Mouse (Mus musculus) kidney, embryonic 16.5 days (tissue): ENCODE data around the gene Btbd6. TPM values are rescaled to one million over a fixed set of nuclear protein-coding genes. Genes with fewer than 3 reads are reported as not detected.

Experiments
- ATAC-seq: fragments of 200-750 bp; cut with Nextera tagmentation; 2 replicates; pipeline ENCODE4 v1.8.0; 2017; ENCODE audit warnings: moderate TSS enrichment; ENCODE audit not compliant: low FRiP score, low TSS enrichment
- H3K27ac ChIP-seq: fragments of 300-500 bp; sonication (generic); 2 replicates; pipeline ENCODE4 v1.5.1; 2014; ENCODE audit warnings: low read length
- H3K27me3 ChIP-seq: fragments of 300-500 bp; sonication (generic); 2 replicates; pipeline ENCODE4 v1.6.1; 2014; ENCODE audit warnings: low read length, control low read depth, mixed read lengths; ENCODE audit not compliant: insufficient read depth
- H3K36me3 ChIP-seq: fragments of 300-500 bp; sonication (generic); 2 replicates; pipeline ENCODE4 v1.6.1; 2014; ENCODE audit warnings: low read length, control low read depth, mixed read lengths; ENCODE audit not compliant: insufficient read depth
- H3K4me1 ChIP-seq: fragments of 300-500 bp; sonication (generic); 2 replicates; pipeline ENCODE4 v1.6.1; 2014; ENCODE audit warnings: low read length, control low read depth, mixed read lengths; ENCODE audit not compliant: insufficient read depth
- H3K4me2 ChIP-seq: fragments of 300-500 bp; sonication (generic); replicated peaks from 2 replicates; pipeline ENCODE4 v1.6.1; 2014; ENCODE audit warnings: low read depth, low read length
- H3K4me3 ChIP-seq: fragments of 300-500 bp; sonication (generic); 2 replicates; pipeline ENCODE4 v1.5.1; 2014; ENCODE audit warnings: mild to moderate bottlenecking, low read length
- H3K9ac ChIP-seq: fragments of 300-500 bp; sonication (generic); replicated peaks from 2 replicates; pipeline ENCODE4 v1.6.1; 2014; ENCODE audit warnings: low read length
- H3K9me3 ChIP-seq: fragments of 300-500 bp; sonication (generic); 2 replicates; pipeline ENCODE4 v1.6.1; 2016; ENCODE audit warnings: low read length, control low read depth
- WGBS: fragments of 180-500 bp; shearing (Covaris S2); extraction: QIAGEN DNeasy Blood & Tissue Kit; methylation state at CpG from one replicate; pipeline ENCODE4 v1.1.7; 2014; 5-methylcytosine and 5-hydroxymethylcytosine counted together
- polyA plus RNA-seq: library from polyadenylated mRNA; unstranded; fragments of >200 nt; fragmentation: Nextera tagmentation; extraction: Ambion mirVana; gene quantifications from 2 replicates; pipeline ENCODE4 v1.2.1, GENCODE M21; 2015

Btbd6 gene
- polyA plus RNA-seq, 1 experiment from 2014 or later = 29.4 TPM

DNA sequence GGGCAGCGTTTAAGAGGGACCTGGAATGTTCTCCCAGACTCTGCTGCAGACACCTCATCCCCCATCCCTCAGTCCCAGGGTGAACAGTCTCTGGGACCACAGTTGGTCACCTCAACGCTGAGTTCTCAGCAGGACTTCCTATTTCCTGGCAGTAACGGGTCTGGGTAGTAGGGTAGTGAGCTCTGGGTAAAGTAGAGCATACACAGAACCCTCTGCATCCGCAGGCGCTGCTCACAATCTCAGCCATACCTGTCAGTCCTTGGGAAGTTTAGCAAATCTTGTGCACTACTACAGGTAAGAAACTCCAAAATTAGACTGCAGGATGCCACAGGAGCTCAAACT is 24.8 kb downstream of the Btbd6 start:
- Histone ChIP-seq H3K4me1 (peaks cover 26% of the 10 kb centered on the region), H3K9ac (peak overlapping the region; percentile 77), H3K27me3 (no peaks in the 10 kb centered on the region), H3K36me3 (peaks cover 10% of the 10 kb centered on the region; the same call in 1 of the 2 replicates), H3K9me3 (no peaks in the 10 kb centered on the region), H3K4me2 (peak overlapping the region; percentile 83), H3K27ac (peak overlapping the region; percentile 96), H3K4me3 (peak overlapping the region; percentile 93)
- 3% methylated on average over 5 of the region's 5 CpGs for WGBS
- no peak for ATAC-seq

- H3K4me2 ChIP-seq = no peak overlapping the region
- H3K36me3 ChIP-seq = no peaks in the 10 kb centered on the region
- H3K27me3 ChIP-seq = no peaks in the 10 kb centered on the region
- 40% methylated on average over 2 of the region's 2 CpGs for WGBS
- H3K9ac ChIP-seq = no peak overlapping the region
- no peak overlapping the region for H3K27ac ChIP-seq
- H3K4me1 ChIP-seq = peaks cover 26% of the 10 kb centered on the region
- H3K4me3 ChIP-seq = no peak overlapping the region
- H3K9me3 ChIP-seq = no peaks in the 10 kb centered on the region
- no peak for ATAC-seq
Observed at GRCm38 (mm10) chr12:113002667-113003066, 26.4 kb downstream of the Btbd6 start.

GRCm38 (mm10) chr12:113004011-113004410 is 27.7 kb downstream of the Btbd6 start:
- no peak overlapping the region for H3K4me3 ChIP-seq
- no peak overlapping the region for H3K27ac ChIP-seq
- no peak overlapping the region for H3K4me2 ChIP-seq
- H3K9me3 ChIP-seq = no peaks in the 10 kb centered on the region
- H3K36me3 ChIP-seq = no peaks in the 10 kb centered on the region
- H3K9ac ChIP-seq = no peak overlapping the region
- no peaks in the 10 kb centered on the region for H3K27me3 ChIP-seq
- no peak for ATAC-seq
- 46% methylated on average over 8 of the region's 8 CpGs for WGBS
- H3K4me1 ChIP-seq = peaks cover 15% of the 10 kb centered on the region

DNA sequence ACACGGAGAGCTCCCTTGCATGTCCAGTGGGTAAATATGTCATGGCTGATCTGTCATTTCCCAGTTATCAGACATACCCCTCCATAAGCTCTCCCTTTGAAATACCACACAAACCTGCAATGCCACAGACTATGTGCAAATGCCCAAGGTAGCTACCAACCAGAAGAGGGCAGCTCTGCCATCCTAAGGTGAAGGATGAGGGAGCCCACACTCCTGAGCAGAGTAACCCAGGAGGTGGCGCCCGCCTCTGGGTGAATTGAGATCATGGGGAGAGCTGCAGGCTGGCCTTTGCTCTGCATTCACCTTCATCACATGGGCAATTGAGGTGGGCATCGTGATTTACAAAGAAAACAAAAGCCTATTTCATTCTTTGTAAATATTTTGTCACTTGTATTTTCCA is 28.7 kb downstream of the Btbd6 start:
- WGBS = 25% methylated on average over 4 of the region's 4 CpGs
- Histone ChIP-seq H3K9ac (no peak overlapping the region), H3K9me3 (no peaks in the 10 kb centered on the region), H3K27ac (no peak overlapping the region), H3K36me3 (no peaks in the 10 kb centered on the region), H3K4me2 (no peak overlapping the region), H3K4me1 (peaks cover 11% of the 10 kb centered on the region), H3K4me3 (no peak overlapping the region), H3K27me3 (no peaks in the 10 kb centered on the region)
- no peak for ATAC-seq

DNA sequence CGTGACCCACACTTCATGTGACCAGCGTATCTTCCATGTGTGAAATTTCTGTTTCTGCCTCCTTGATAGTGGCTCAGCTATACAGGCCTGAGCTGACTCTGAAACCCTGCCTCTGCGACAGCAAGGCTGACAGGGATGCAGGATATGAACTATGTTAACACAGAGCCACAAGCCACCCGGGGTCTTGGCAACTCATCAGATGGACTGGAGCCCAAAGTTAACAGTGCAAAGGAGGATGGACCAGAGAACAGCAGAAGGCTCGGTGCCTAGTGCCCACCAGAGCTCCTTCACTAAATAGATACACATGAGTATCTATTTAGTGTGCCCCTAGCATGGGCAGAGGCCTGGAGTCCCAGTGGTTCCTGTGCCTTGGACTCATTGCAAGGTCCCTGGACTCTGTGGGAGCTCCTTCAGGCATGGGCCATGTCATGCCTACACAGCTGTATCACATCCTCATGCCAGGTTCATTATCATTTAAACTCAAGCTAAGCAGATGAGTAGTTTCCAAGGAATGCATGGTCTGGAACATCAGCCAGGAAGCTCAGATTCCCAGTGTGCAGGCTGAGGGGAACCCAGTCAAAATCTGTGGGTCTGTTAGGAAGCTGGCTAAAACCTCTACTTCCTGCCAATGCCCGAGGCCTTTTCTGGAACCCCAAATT is 35.5 kb downstream of the Btbd6 start:
- H3K9ac ChIP-seq = no peak overlapping the region
- no peak for ATAC-seq
- H3K36me3 ChIP-seq = no peaks in the 10 kb centered on the region
- no peaks in the 10 kb centered on the region for H3K9me3 ChIP-seq
- peaks cover 21% of the 10 kb centered on the region for H3K4me1 ChIP-seq
- H3K27ac ChIP-seq = no peak overlapping the region
- H3K4me2 ChIP-seq = no peak overlapping the region
- no peaks in the 10 kb centered on the region for H3K27me3 ChIP-seq
- H3K4me3 ChIP-seq = no peak overlapping the region
- 86% methylated on average over 6 of the region's 6 CpGs for WGBS

DNA sequence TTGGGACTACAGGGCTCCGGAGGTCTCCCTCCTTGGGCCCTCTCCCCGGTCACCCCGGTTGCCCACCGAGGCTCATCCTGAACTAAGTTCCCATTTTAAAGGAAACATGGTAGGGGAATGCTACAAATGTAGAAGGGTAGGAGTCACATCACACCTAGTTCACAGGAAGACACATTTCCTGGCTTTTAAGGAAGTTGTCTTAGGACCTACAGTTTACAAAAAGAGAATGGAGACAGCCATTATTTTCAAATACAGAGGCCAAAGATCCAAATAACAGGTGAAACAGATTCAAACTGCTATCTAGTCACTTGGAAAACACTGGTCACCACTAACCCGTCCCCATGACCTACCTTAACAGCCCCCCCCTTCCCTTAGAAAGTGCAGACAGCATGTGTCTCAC is 36.2 kb downstream of the Btbd6 start:
- no peak overlapping the region; the same call in 1 of the 2 replicates for H3K27ac ChIP-seq

GRCm38 (mm10) chr12:113013021-113013491 is 36.8 kb downstream of the Btbd6 start:
- WGBS = 74% methylated on average over 3 of the region's 3 CpGs
- H3K4me2 ChIP-seq = peak overlapping the region; percentile 62; the same call in 1 of the 2 replicates
- H3K4me3 ChIP-seq = no peak overlapping the region
- H3K4me1 ChIP-seq = peaks cover 28% of the 10 kb centered on the region
- H3K36me3 ChIP-seq = no peaks in the 10 kb centered on the region
- peak overlapping the region; percentile 78 for H3K9ac ChIP-seq
- ATAC-seq = no peak
- H3K27me3 ChIP-seq = no peaks in the 10 kb centered on the region
- peak overlapping the region; percentile 88 for H3K27ac ChIP-seq
- H3K9me3 ChIP-seq = no peaks in the 10 kb centered on the region

More for the DNA sequence above, 36.2 kb downstream of the Btbd6 start:
- Histone ChIP-seq H3K4me2 (no peak overlapping the region), H3K36me3 (no peaks in the 10 kb centered on the region), H3K9me3 (no peaks in the 10 kb centered on the region), H3K4me3 (no peak overlapping the region), H3K9ac (no peak overlapping the region), H3K27me3 (no peaks in the 10 kb centered on the region), H3K4me1 (peaks cover 28% of the 10 kb centered on the region)
- no peak for ATAC-seq
- WGBS = 87% methylated on average over 5 of the region's 5 CpGs

DNA sequence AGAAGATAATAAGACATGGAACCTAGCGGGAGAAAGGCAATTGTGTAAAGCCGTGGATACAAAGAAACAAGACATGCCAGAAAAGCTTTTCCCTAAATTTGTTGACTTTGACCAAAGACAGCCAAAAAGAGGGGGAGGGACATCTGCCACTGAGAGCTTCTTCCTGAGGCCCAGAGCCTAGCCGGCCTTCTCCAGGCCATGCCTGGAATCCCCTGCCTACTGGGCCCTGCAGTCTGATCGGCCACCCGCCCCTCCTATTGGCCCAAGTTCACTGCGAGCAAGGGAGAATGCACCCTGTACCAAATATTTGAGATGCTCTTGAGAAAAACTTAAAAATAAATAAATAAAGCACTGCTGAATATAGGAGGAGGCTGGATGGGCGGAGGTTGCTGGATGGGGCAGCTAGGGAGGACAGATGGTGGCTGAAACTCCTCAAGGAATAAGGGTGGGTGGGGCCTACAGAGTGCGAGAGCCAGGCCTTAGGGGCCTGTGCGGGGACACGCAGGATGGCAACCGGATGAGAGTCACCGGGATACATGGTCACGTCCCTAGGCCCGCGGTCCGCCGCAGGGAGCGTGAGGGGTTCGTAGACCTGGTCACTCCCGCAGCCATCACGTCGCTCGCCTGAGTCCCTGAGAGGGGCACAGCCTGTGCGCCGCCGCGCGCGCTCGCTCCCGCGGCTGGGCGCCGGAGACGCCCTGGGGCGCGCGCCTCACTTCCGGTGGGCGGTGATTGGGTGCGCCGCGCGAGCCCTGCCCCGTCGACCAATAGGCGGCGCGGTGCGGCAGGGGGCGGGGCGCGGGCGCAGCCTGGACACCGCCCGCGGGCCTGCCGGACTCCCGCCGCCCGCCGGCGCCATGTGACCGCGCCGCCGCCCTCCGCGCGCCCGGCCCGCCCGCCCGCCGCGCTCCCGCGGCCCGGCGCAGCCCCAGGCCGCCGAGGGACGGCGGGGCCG is 37.6 kb downstream of the Btbd6 start, which contains the start of gene Pacs2:
Gene Pacs2 (plus strand): TSS at position 905 of the 955 bp plus-strand sequence.
- peak; percentile 95 for ATAC-seq
- WGBS = 3% methylated on average over 84 of the region's 85 CpGs

DNA sequence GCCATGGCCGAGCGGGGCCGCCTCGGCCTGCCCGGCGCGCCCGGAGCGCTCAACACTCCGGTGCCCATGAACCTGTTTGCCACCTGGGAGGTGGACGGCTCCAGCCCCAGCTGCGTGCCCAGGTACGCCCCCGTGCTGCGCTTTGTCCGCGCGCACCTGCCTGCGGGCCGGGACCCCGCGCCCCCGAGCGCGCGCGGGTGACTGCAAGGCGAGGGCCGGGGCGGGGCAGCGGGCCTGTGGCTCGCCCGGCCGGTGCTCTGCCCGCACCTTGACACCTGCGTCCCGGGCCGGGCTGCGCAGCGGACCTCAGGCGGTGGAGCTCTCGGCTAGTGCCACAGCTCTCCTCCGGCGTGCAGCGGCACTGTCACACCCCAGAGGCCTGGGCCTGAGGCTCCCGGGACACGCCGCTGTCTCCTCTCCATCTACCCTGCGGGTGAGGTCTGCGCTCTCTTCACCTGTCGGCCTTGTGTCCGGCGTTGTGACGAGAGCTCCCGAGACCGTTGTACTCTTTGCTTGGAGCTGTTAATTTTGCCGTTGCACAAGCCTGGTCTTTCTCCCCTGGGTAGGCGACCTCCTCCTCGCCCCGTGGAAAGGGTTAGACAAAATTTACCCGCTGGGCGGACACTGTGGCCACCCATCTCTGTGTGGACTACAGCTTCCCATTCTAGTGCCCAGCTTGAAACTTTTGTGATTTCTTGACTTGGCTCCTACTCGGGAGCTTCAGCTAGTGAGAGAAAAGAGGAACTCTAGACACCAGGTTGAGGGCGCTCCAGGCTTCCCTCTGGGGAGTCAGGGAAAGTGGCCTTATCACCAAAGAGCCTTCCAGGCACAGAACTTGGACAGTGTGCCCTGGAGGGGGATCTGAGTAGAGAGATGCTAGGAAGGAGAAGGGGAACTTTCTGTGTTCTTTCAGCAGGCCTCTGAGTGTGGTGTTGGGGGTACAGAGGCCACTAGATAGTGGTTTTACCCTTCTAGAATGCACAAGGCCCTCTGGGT is 38.6 kb downstream of the Btbd6 start:
- Histone ChIP-seq H3K27me3 (no peaks in the 10 kb centered on the region), H3K4me1 (peaks cover 28% of the 10 kb centered on the region), H3K27ac (peak overlapping the region; percentile 75), H3K4me2 (peak overlapping the region; percentile 87), H3K36me3 (no peaks in the 10 kb centered on the region), H3K4me3 (peak overlapping the region; percentile 85), H3K9ac (peak overlapping the region; percentile 91), H3K9me3 (no peaks in the 10 kb centered on the region)
- WGBS = under 1% methylated on average over 62 of the region's 64 CpGs
- peak; percentile 50 for ATAC-seq

More for the DNA sequence above, 37.6 kb downstream of the Btbd6 start, which contains the start of gene Pacs2:
- Histone ChIP-seq H3K4me2 (peak within 1 kb of the TSS; percentile 87), H3K9ac (peak within 1 kb of the TSS; percentile 91), H3K36me3 (no peaks in the 10 kb centered on the region), H3K4me1 (peaks cover 28% of the 10 kb centered on the region), H3K9me3 (no peaks in the 10 kb centered on the region), H3K27ac (peak within 1 kb of the TSS; percentile 88), H3K4me3 (peak within 1 kb of the TSS; percentile 85), H3K27me3 (no peaks in the 10 kb centered on the region)
